Mouse (Mus musculus): ENCODE measurements around the gene Dennd6a. TPM values are rescaled to one million over a fixed set of nuclear protein-coding genes. Genes with fewer than 3 reads are reported as not detected.

The Dennd6a gene
- polyA plus RNA-seq, 1 experiment from 2014 or later, result 24.8 TPM

GRCm38 (mm10) chr14:26583645-26584044 lies 10.0 kb downstream of the Dennd6a start:
- no peaks in the 10 kb centered on the region for H3K27me3 ChIP-seq (replicated peaks; ENCODE audit: control insufficient read depth, insufficient read depth, low read length)
- H3K9me3 ChIP-seq (ENCODE audit: control insufficient read depth, low read length), result no peaks in the 10 kb centered on the region
- ATAC-seq (replicated peaks; ENCODE audit: low FRiP score) (no peak), DNase-seq (ENCODE audit: low spot score) (no peak)
- WGBS, result 99% methylated on average over 3 of the region's 3 CpGs
- H3K36me3 ChIP-seq (ENCODE audit: control insufficient read depth, insufficient read depth, low read length), result peaks cover 4% of the 10 kb centered on the region
- H3K27ac ChIP-seq (ENCODE audit: low read depth, low read length), result no peak overlapping the region
- H3K4me3 ChIP-seq (ENCODE audit: low read depth, low read length), result no peak overlapping the region
- no peak overlapping the region for H3K4me2 ChIP-seq
- no peak overlapping the region for H3K9ac ChIP-seq (ENCODE audit: low read depth, low read length)
- H3K4me1 ChIP-seq (replicated peaks; ENCODE audit: control insufficient read depth, insufficient read depth, low read length), result peaks cover 27% of the 10 kb centered on the region

GRCm38 (mm10) chr14:26587116-26587515 lies 13.5 kb downstream of the Dennd6a start:
- no peak overlapping the region for H3K9ac ChIP-seq (ENCODE audit: low read depth, low read length)
- DNase-seq (ENCODE audit: low spot score) (no peak), ATAC-seq (replicated peaks; ENCODE audit: low FRiP score) (peak; percentile 87)
- H3K4me1 ChIP-seq (replicated peaks; ENCODE audit: control insufficient read depth, insufficient read depth, low read length), result peaks cover 24% of the 10 kb centered on the region
- peaks cover 1% of the 10 kb centered on the region for H3K36me3 ChIP-seq (ENCODE audit: control insufficient read depth, insufficient read depth, low read length)
- H3K4me2 ChIP-seq, result no peak overlapping the region; the same call in 1 of the 2 replicates
- peak overlapping the region; percentile 80 for H3K27ac ChIP-seq (ENCODE audit: low read depth, low read length)
- no peaks in the 10 kb centered on the region for H3K9me3 ChIP-seq (ENCODE audit: control insufficient read depth, low read length)
- H3K27me3 ChIP-seq (replicated peaks; ENCODE audit: control insufficient read depth, insufficient read depth, low read length), result no peaks in the 10 kb centered on the region
- no peak overlapping the region for H3K4me3 ChIP-seq (ENCODE audit: low read depth, low read length)

GRCm38 (mm10) chr14:26591353-26591752 lies 17.7 kb downstream of the Dennd6a start:
- H3K4me2 ChIP-seq, result no peak overlapping the region
- H3K27ac ChIP-seq (ENCODE audit: low read depth, low read length), result 0 out of 2 replicates have a peak overlapping the region, but pooled peaks have one; percentile 19
- H3K36me3 ChIP-seq (ENCODE audit: control insufficient read depth, insufficient read depth, low read length), result no peaks in the 10 kb centered on the region
- DNase-seq (ENCODE audit: low spot score) (no peak), ATAC-seq (replicated peaks; ENCODE audit: low FRiP score) (no peak)
- H3K9ac ChIP-seq (ENCODE audit: low read depth, low read length), result no peak overlapping the region
- H3K9me3 ChIP-seq (ENCODE audit: control insufficient read depth, low read length), result no peaks in the 10 kb centered on the region
- no peak overlapping the region for H3K4me3 ChIP-seq (ENCODE audit: low read depth, low read length)
- peaks cover 27% of the 10 kb centered on the region for H3K4me1 ChIP-seq (replicated peaks; ENCODE audit: control insufficient read depth, insufficient read depth, low read length)
- H3K27me3 ChIP-seq (replicated peaks; ENCODE audit: control insufficient read depth, insufficient read depth, low read length), result no peaks in the 10 kb centered on the region

- H3K27ac ChIP-seq (ENCODE audit: low read depth, low read length), result peak overlapping the region; percentile 82
- DNase-seq (ENCODE audit: low spot score) (no peak), ATAC-seq (replicated peaks; ENCODE audit: low FRiP score) (peak; percentile 65)
- H3K27me3 ChIP-seq (replicated peaks; ENCODE audit: control insufficient read depth, insufficient read depth, low read length), result no peaks in the 10 kb centered on the region
- peak overlapping the region; percentile 31; the same call in 1 of the 2 replicates for H3K4me2 ChIP-seq
- peaks cover 16% of the 10 kb centered on the region for H3K4me1 ChIP-seq (replicated peaks; ENCODE audit: control insufficient read depth, insufficient read depth, low read length)
- 46% methylated on average over 2 of the region's 2 CpGs for WGBS
- H3K4me3 ChIP-seq (ENCODE audit: low read depth, low read length), result no peak overlapping the region
- H3K36me3 ChIP-seq (ENCODE audit: control insufficient read depth, insufficient read depth, low read length), result no peaks in the 10 kb centered on the region
- H3K9me3 ChIP-seq (ENCODE audit: control insufficient read depth, low read length), result no peaks in the 10 kb centered on the region
- H3K9ac ChIP-seq (ENCODE audit: low read depth, low read length), result no peak overlapping the region
These were observed 19.7 kb downstream of the Dennd6a start for GRCm38 (mm10) chr14:26593281-26593895.

GRCm38 (mm10) chr14:26595167-26595566 lies 21.5 kb downstream of the Dennd6a start:
- peak overlapping the region; percentile 64 for H3K27ac ChIP-seq (ENCODE audit: low read depth, low read length)
- ATAC-seq (replicated peaks; ENCODE audit: low FRiP score) (peak; percentile 88), DNase-seq (ENCODE audit: low spot score) (peak; percentile 51)
- 48% methylated on average over 7 of the region's 7 CpGs for WGBS
- no peaks in the 10 kb centered on the region for H3K27me3 ChIP-seq (replicated peaks; ENCODE audit: control insufficient read depth, insufficient read depth, low read length)
- peak overlapping the region; percentile 28 for H3K4me2 ChIP-seq
- no peaks in the 10 kb centered on the region for H3K36me3 ChIP-seq (ENCODE audit: control insufficient read depth, insufficient read depth, low read length)
- H3K4me1 ChIP-seq (replicated peaks; ENCODE audit: control insufficient read depth, insufficient read depth, low read length), result peaks cover 16% of the 10 kb centered on the region
- H3K9me3 ChIP-seq (ENCODE audit: control insufficient read depth, low read length), result no peaks in the 10 kb centered on the region
- 0 out of 2 replicates have a peak overlapping the region, but pooled peaks have one; percentile 8 for H3K4me3 ChIP-seq (ENCODE audit: low read depth, low read length)
- H3K9ac ChIP-seq (ENCODE audit: low read depth, low read length), result 0 out of 2 replicates have a peak overlapping the region, but pooled peaks have one; percentile 14

- peak overlapping the region; percentile 28 for H3K4me2 ChIP-seq
- H3K4me1 ChIP-seq (replicated peaks; ENCODE audit: control insufficient read depth, insufficient read depth, low read length), result peaks cover 16% of the 10 kb centered on the region
- H3K27ac ChIP-seq (ENCODE audit: low read depth, low read length), result peak overlapping the region; percentile 64
- no peaks in the 10 kb centered on the region for H3K9me3 ChIP-seq (ENCODE audit: control insufficient read depth, low read length)
- ATAC-seq (replicated peaks; ENCODE audit: low FRiP score) (peak; percentile 76), DNase-seq (ENCODE audit: low spot score) (no peak)
- WGBS, result 33% methylated on average over 5 of the region's 5 CpGs
- H3K36me3 ChIP-seq (ENCODE audit: control insufficient read depth, insufficient read depth, low read length), result no peaks in the 10 kb centered on the region; the same call in 1 of the 2 replicates
- H3K9ac ChIP-seq (ENCODE audit: low read depth, low read length), result no peak overlapping the region
- no peaks in the 10 kb centered on the region for H3K27me3 ChIP-seq (replicated peaks; ENCODE audit: control insufficient read depth, insufficient read depth, low read length)
- no peak overlapping the region for H3K4me3 ChIP-seq (ENCODE audit: low read depth, low read length)
These were observed 22.2 kb downstream of the Dennd6a start for GRCm38 (mm10) chr14:26595695-26596365.

- WGBS, result 88% methylated on average over 4 of the region's 4 CpGs
- H3K36me3 ChIP-seq (ENCODE audit: control insufficient read depth, insufficient read depth, low read length), result peaks cover 16% of the 10 kb centered on the region; the same call in 1 of the 2 replicates
These were observed 31.7 kb downstream of the Dennd6a start for GRCm38 (mm10) chr14:26605354-26605753.

GRCm38 (mm10) chr14:26609674-26610073 lies 36.0 kb downstream of the Dennd6a start:
- H3K4me3 ChIP-seq (ENCODE audit: low read depth, low read length), result no peak overlapping the region
- ATAC-seq (replicated peaks; ENCODE audit: low FRiP score) (no peak), DNase-seq (ENCODE audit: low spot score) (no peak)
- H3K27ac ChIP-seq (ENCODE audit: low read depth, low read length), result no peak overlapping the region
- H3K36me3 ChIP-seq (ENCODE audit: control insufficient read depth, insufficient read depth, low read length), result peaks cover 23% of the 10 kb centered on the region; the same call in 1 of the 2 replicates
- H3K4me1 ChIP-seq (replicated peaks; ENCODE audit: control insufficient read depth, insufficient read depth, low read length), result 0 out of 2 replicates have a peak, but pooled peaks cover 2% of the 10 kb centered on the region
- H3K4me2 ChIP-seq, result no peak overlapping the region
- no peak overlapping the region for H3K9ac ChIP-seq (ENCODE audit: low read depth, low read length)
- no peaks in the 10 kb centered on the region for H3K9me3 ChIP-seq (ENCODE audit: control insufficient read depth, low read length)
- WGBS, result 91% methylated on average over 1 of the region's 1 CpGs
- no peaks in the 10 kb centered on the region for H3K27me3 ChIP-seq (replicated peaks; ENCODE audit: control insufficient read depth, insufficient read depth, low read length)

More at GRCm38 (mm10) chr14:26605354-26605753, 31.7 kb downstream of the Dennd6a start:
- Histone ChIP-seq H3K9ac (ENCODE audit: low read depth, low read length) (no peak overlapping the region), H3K27me3 (replicated peaks; ENCODE audit: control insufficient read depth, insufficient read depth, low read length) (no peaks in the 10 kb centered on the region), H3K4me3 (ENCODE audit: low read depth, low read length) (no peak overlapping the region), H3K9me3 (ENCODE audit: control insufficient read depth, low read length) (no peaks in the 10 kb centered on the region), H3K4me1 (replicated peaks; ENCODE audit: control insufficient read depth, insufficient read depth, low read length) (0 out of 2 replicates have a peak, but pooled peaks cover 2% of the 10 kb centered on the region), H3K4me2 (no peak overlapping the region), H3K27ac (ENCODE audit: low read depth, low read length) (no peak overlapping the region)
- ATAC-seq (replicated peaks; ENCODE audit: low FRiP score), result no peak
- DNase-seq (ENCODE audit: low spot score), result no peak

Data from liver, embryonic 11.5 days (tissue).